Mouse (Mus musculus): Measurements from ENCODE around the gene Ago4.

- TF ChIP-seq POLR2A (IDR thresholded peaks at IDR 0.05; ENCODE audit: low read depth, low read length), result no peak
- no peak for TF ChIP-seq CTCF (IDR thresholded peaks at IDR 0.05; ENCODE audit: extremely low read depth, insufficient read depth, insufficient read length, insufficient replicate concordance)
These were observed at the start of gene Ago4 for GRCm38 (mm10) chr4:126532827-126533728.
